Mouse (Mus musculus): ENCODE measurements at regions not wholly inside any gene's neighbourhood (a gene's known extent, or its start where the extent isn't known, plus 50 kb on each side); places are given as distances from the start of the nearest gene placed in this dataset.

DNA sequence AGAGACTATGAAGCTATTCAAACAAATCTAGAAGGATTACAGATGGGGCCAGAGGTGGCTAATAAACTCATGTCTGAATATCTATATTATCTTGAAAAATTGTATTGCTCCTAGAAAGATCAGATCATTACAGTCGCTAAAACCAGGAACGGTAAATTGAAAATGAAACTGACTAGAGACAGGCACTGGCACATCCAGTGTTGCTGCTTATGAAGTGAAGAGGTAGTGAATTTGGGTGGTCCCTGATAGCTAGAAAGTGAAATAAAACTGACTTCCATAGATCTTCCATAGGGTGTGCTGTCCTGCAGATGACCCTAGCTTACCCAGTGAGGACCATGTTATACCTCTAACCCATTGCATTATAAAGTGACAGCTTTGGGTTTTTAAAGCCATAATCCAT lies 251.6 kb downstream of the Lipi start:
- TF ChIP-seq CTCF (IDR thresholded peaks at IDR 0.05; ENCODE audit: low read depth) (no peak), EP300 (IDR thresholded peaks at IDR 0.05; ENCODE audit: low read depth) (no peak)
